Mouse (Mus musculus) stomach, postnatal 0 days (tissue): ENCODE data around the gene Omd.
"Not testable (repeated sequence)": the region's sequence is repeated elsewhere in the genome, so short reads cannot be mapped to it uniquely, and the experiment has no call there.

Experiments used
- CTCF ChIP-seq: IDR thresholded peaks from 2 replicates; pipeline ENCODE4 v1.5.1; 2016; ENCODE audit warnings: antibody characterized with exemption, low read depth, mild to moderate bottlenecking, moderate library complexity
- EP300 ChIP-seq: optimal IDR thresholded peaks from 2 replicates; pipeline ENCODE3; 2016; ENCODE audit warnings: antibody characterized with exemption

- TF ChIP-seq CTCF, EP300: not testable (repeated sequence)
Observed at GRCm38 (mm10) chr13:49602541-49602940, 20.3 kb downstream of the Omd start.
